Mouse (Mus musculus) liver, embryonic 14.5 days (tissue): ENCODE measurements around the gene Plcb1. TPM values are rescaled to one million over a fixed set of nuclear protein-coding genes. Genes with fewer than 3 reads are reported as not detected.

Experiments
- ATAC-seq: fragments of 200-750 bp; cut with Nextera tagmentation; 2 replicates; pipeline ENCODE4 v1.8.0; 2017; ENCODE audit warnings: moderate number of reproducible peaks, mild to moderate bottlenecking, moderate library complexity; ENCODE audit not compliant: insufficient read depth
- DNase-seq, 3 experiments: peaks; one replicate each; pipeline ENCODE4 v3.0.0-alpha.2; 2012 to 2013; ENCODE audit warnings: low read depth in 3 of 3, low spot score in 3 of 3
- H3K27ac ChIP-seq: fragments of 300-500 bp; sonication (generic); 2 replicates; pipeline ENCODE4 v1.5.1; 2014; ENCODE audit warnings: moderate library complexity, mild to moderate bottlenecking, control low read depth, inconsistent platforms
- H3K27me3 ChIP-seq: fragments of 300-500 bp; sonication (generic); 2 replicates; pipeline ENCODE4 v1.6.1; 2014; ENCODE audit warnings: mild to moderate bottlenecking, low read length, moderate library complexity; ENCODE audit not compliant: control insufficient read depth, insufficient read depth
- H3K36me3 ChIP-seq: fragments of 300-500 bp; sonication (generic); replicated peaks from 2 replicates; pipeline ENCODE4 v1.6.1; 2014; ENCODE audit warnings: low read depth; ENCODE audit not compliant: control insufficient read depth, insufficient read depth
- H3K4me1 ChIP-seq, 2 experiments: fragments of 200-500 bp in 1 of 2; fragments of 300-500 bp in 1 of 2; sonication (generic) in 1 of 2; replicated peaks; 2 replicates each; pipeline ENCODE4 v1.6.1; 2012 to 2014; ENCODE audit warnings: antibody characterized with exemption in 1 of 2, inconsistent platforms in 1 of 2, low read length in 1 of 2; ENCODE audit not compliant: control insufficient read depth in 2 of 2, insufficient read depth in 2 of 2
- H3K4me2 ChIP-seq: fragments of 300-500 bp; sonication (generic); 2 replicates; pipeline ENCODE4 v1.6.1; 2014; ENCODE audit warnings: low read depth, mild to moderate bottlenecking, control low read depth, moderate library complexity
- H3K4me3 ChIP-seq, 2 experiments: fragments of 200-500 bp in 1 of 2; fragments of 300-500 bp in 1 of 2; sonication (generic) in 1 of 2; 2 replicates each; pipeline ENCODE4 v1.5.1; 2012 to 2014; ENCODE audit warnings: low read depth in 2 of 2, low read length in 2 of 2, mild to moderate bottlenecking in 2 of 2, control low read depth in 1 of 2, inconsistent platforms in 1 of 2, moderate library complexity in 1 of 2; ENCODE audit not compliant: insufficient read depth in 1 of 2
- H3K9ac ChIP-seq: fragments of 300-500 bp; sonication (generic); replicated peaks from 2 replicates; pipeline ENCODE4 v1.6.1; 2014; ENCODE audit warnings: mild to moderate bottlenecking, control low read depth, moderate library complexity
- H3K9me3 ChIP-seq: fragments of 300-500 bp; sonication (generic); 2 replicates; pipeline ENCODE4 v1.6.1; 2016; ENCODE audit warnings: low read length, mixed read lengths; ENCODE audit not compliant: control insufficient read depth
- CTCF ChIP-seq: IDR thresholded peaks from 2 replicates; pipeline ENCODE4 v1.5.1; 2016; ENCODE audit warnings: antibody characterized with exemption, low read depth, control low read depth
- EP300 ChIP-seq: IDR thresholded peaks from 2 replicates; pipeline ENCODE4 v1.6.1; 2016; ENCODE audit warnings: antibody characterized with exemption, low read depth
- WGBS: fragments of 180-500 bp; shearing (Covaris S2); extraction: QIAGEN DNeasy Blood & Tissue Kit; methylation state at CpG from one replicate; pipeline ENCODE4 v1.1.7; 2014; ENCODE audit not compliant: insufficient replicate concordance; 5-methylcytosine and 5-hydroxymethylcytosine counted together
- polyA plus RNA-seq, 2 experiments: library from polyadenylated mRNA; depleted of rRNA in 1 of 2; stranded (reverse) in 1 of 2; unstranded in 1 of 2; fragments of >200 nt; fragmentation: Nextera tagmentation in 1 of 2; extraction: Ambion mirVana in 1 of 2; gene quantifications; 2 replicates each; pipeline versions ENCODE4 v1.2.1 to v1.2.3; 2012 to 2014

The Plcb1 gene
- polyA plus RNA-seq, 2 experiments = 0.56 to 3.0 TPM

GRCm38 (mm10) chr2:134894776-134895175, 108.9 kb downstream of the Plcb1 start:
- ATAC-seq (no peak), DNase-seq (no peak)
- TF ChIP-seq CTCF (no peak), EP300 (no peak)
- Histone ChIP-seq H3K4me3 (no peak overlapping the region), H3K9me3 (no peaks in the 10 kb centered on the region), H3K27ac (no peak overlapping the region), H3K4me2 (no peak overlapping the region), H3K27me3 (no peaks in the 10 kb centered on the region), H3K9ac (no peak overlapping the region), H3K4me1 (no peaks in the 10 kb centered on the region), H3K36me3 (no peaks in the 10 kb centered on the region)
- WGBS = 74% methylated on average over 4 of the region's 4 CpGs

DNA sequence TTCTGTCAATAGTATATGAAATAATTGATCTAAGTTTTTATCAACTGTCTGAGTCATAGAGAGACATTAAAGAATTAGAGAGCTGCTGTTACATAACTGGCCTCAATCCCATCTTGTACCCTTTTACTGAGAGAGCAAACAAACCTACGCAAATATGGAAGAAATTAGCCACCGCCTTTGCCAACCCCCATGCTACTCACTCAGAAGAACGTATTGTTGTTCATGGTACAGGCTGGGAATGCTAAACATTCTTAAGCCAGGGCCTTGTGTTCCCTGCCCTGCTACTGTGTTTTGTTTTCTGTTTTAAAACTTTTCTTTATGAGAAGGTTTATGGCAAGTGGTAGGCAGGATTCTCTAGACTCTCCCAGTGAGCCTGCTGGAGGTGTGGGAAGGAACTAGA, 110.3 kb downstream of the Plcb1 start:
- Histone ChIP-seq H3K36me3 (no peaks in the 10 kb centered on the region), H3K4me2 (no peak overlapping the region), H3K9me3 (no peaks in the 10 kb centered on the region), H3K4me1 (no peaks in the 10 kb centered on the region), H3K9ac (no peak overlapping the region), H3K27me3 (no peaks in the 10 kb centered on the region), H3K4me3 (no peak overlapping the region), H3K27ac (no peak overlapping the region)
- TF ChIP-seq CTCF = no peak
- no peak for TF ChIP-seq EP300
- WGBS = 68% methylated on average over 3 of the region's 3 CpGs
- ATAC-seq = no peak
- DNase-seq = no peak

- H3K27me3 ChIP-seq = no peaks in the 10 kb centered on the region
- no peak for TF ChIP-seq CTCF
- no peak for TF ChIP-seq EP300
- H3K4me1 ChIP-seq = no peaks in the 10 kb centered on the region
- H3K9ac ChIP-seq = no peak overlapping the region
- no peak overlapping the region for H3K4me2 ChIP-seq
- DNase-seq = no peak
- 76% methylated on average over 5 of the region's 5 CpGs for WGBS
- no peak overlapping the region for H3K4me3 ChIP-seq
- no peak overlapping the region for H3K27ac ChIP-seq
- no peaks in the 10 kb centered on the region for H3K36me3 ChIP-seq
- no peaks in the 10 kb centered on the region for H3K9me3 ChIP-seq
- no peak for ATAC-seq
These were observed 111.2 kb downstream of the Plcb1 start for GRCm38 (mm10) chr2:134897083-134897482.

DNA sequence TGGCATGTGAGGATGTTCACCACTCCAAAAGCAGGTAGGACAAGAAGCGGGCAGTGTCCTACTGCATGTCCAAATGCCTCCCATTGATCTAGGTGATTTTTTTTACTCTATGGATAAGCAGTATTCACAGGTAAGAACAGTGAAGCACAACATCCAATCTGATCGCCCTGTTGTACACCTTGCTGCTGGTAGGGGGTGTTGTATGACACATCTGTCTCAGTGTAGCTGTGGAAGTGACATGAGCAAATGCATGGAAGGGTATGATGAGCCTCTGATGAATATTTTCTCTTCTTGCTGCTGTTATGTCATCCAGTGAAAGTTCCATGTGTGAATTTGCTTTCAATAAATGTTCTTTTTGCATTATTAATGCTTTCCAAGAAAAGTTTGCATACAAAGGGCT, 115.7 kb downstream of the Plcb1 start:
- 66% methylated on average over 2 of the region's 2 CpGs for WGBS
- Histone ChIP-seq H3K27ac (no peak overlapping the region), H3K9me3 (no peaks in the 10 kb centered on the region), H3K4me2 (no peak overlapping the region), H3K4me3 (no peak overlapping the region), H3K4me1 (no peaks in the 10 kb centered on the region), H3K9ac (no peak overlapping the region), H3K27me3 (no peaks in the 10 kb centered on the region), H3K36me3 (no peaks in the 10 kb centered on the region)
- no peak for DNase-seq
- ATAC-seq = no peak
- TF ChIP-seq CTCF (no peak), EP300 (no peak)

GRCm38 (mm10) chr2:134910882-134911281, 125.0 kb downstream of the Plcb1 start:
- Histone ChIP-seq H3K9me3 (no peaks in the 10 kb centered on the region), H3K9ac (no peak overlapping the region), H3K4me2 (no peak overlapping the region), H3K4me1 (no peaks in the 10 kb centered on the region), H3K27ac (no peak overlapping the region), H3K36me3 (no peaks in the 10 kb centered on the region), H3K4me3 (no peak overlapping the region), H3K27me3 (no peaks in the 10 kb centered on the region)
- WGBS = 52% methylated on average over 1 of the region's 1 CpGs
- DNase-seq = no peak
- TF ChIP-seq CTCF (no peak), EP300 (no peak)
- ATAC-seq = no peak
